Mouse (Mus musculus) stomach, embryonic 14.5 days (tissue): ENCODE results near the gene Soat1. TPM values are rescaled to one million over a fixed set of nuclear protein-coding genes. Genes with fewer than 3 reads are reported as not detected.

Source experiments
- polyA plus RNA-seq: library from polyadenylated mRNA; unstranded; fragments of >200 nt; fragmentation: Nextera tagmentation; extraction: Ambion mirVana; gene quantifications from 2 replicates; pipeline ENCODE4 v1.2.1, GENCODE M21; 2014

Soat1 gene
- polyA plus RNA-seq, 1 experiment from 2014 or later: 51.6 TPM

Other genes starting within 250 kb of the Soat1 start
- 0.49 and 0.53 TPM in 2 replicates for gene Tdrd5, start 170.7 kb downstream of the Soat1 start, polyA plus RNA-seq
- gene Nphs2, start 163.6 kb downstream of the Soat1 start, polyA plus RNA-seq: not detected in 2 replicates
- 994 and 1,028 TPM in 2 replicates for gene Gm2000, start 108.3 kb downstream of the Soat1 start, polyA plus RNA-seq
- gene Axdnd1, start 53.2 kb downstream of the Soat1 start, polyA plus RNA-seq: 0.71 and 0.73 TPM in 2 replicates
- gene Gm10031, start 49.7 kb upstream of the Soat1 start, polyA plus RNA-seq: 0.68 TPM in 1 of 2 replicates, not detected in the other
- gene Abl2, start 84.5 kb upstream of the Soat1 start, polyA plus RNA-seq: 6.8 and 6.9 TPM in 2 replicates
- gene Tor3a, start 200.0 kb upstream of the Soat1 start, polyA plus RNA-seq: 13.3 and 15.0 TPM in 2 replicates
- 32.4 and 34.6 TPM in 2 replicates for gene Fam20b, start 244.8 kb upstream of the Soat1 start, polyA plus RNA-seq